Mouse (Mus musculus): ENCODE results near the gene Cckar. TPM values are rescaled to one million over a fixed set of nuclear protein-coding genes. Genes with fewer than 3 reads are reported as not detected.

Cckar gene
- total RNA-seq (2012; rRNA removed) = not detected in 2 replicates
- total RNA-seq (2014; rRNA removed) = not detected in 2 replicates
- not detected in 2 replicates for polyA plus RNA-seq (2012; ENCODE audit: insufficient read length, low read depth)

GRCm38 (mm10) chr5:53707235-53708177, at the start of gene Cckar:
TSS of gene Cckar (minus strand) at chr5:53707705.
- H3K36me3 ChIP-seq (replicated peaks in 1 of 2; ENCODE audit: control insufficient read depth in 1 of 2, insufficient read depth in 1 of 2, low read length in 1 of 2) = no peaks in the 10 kb centered on the region
- in situ Hi-C loops (cut with MboI; ENCODE audit: low pct_ligation_motif_present, low pct_unique_long_range_greater_than_20kb, low sequenced_read_pairs) = no loop called here
- no peak within 1 kb of the TSS; the same call in 1 of the 2 replicates for H3K4me2 ChIP-seq (ENCODE audit: insufficient read depth, low read depth, poor library complexity, severe bottlenecking)
- no peaks in the 10 kb centered on the region for H3K79me2 ChIP-seq (replicated peaks; ENCODE audit: control insufficient read depth, extremely low read depth, insufficient read depth, poor library complexity, severe bottlenecking)
- H3K9ac ChIP-seq (ENCODE audit: insufficient read depth, low read depth) = no peak within 1 kb of the TSS
- H3K27ac ChIP-seq (ENCODE audit: insufficient read depth, low read depth) = no peak within 1 kb of the TSS
- DNase-seq (ENCODE audit: extremely low read depth) = no peak
- peaks cover 6 to 12% of the 10 kb centered on the region in 2 experiments for H3K4me1 ChIP-seq (ENCODE audit: control insufficient read depth in 1 of 2, insufficient read depth in 2 of 2)
- H3K4me3 ChIP-seq (replicated peaks in 1 of 3; ENCODE audit: low read depth in 2 of 3, low read length in 2 of 3, poor library complexity in 1 of 3) = no peak within 1 kb of the TSS
- dilution Hi-C loops (cut with MboI; ENCODE audit: extremely low pct_ligation_motif_present, extremely low pct_unique_long_range_greater_than_20kb, low sequenced_read_pairs) = no loop called here
- TF ChIP-seq CTCF (conservative IDR thresholded peaks at IDR 0.05 in 1 of 2, IDR thresholded peaks at IDR 0.05 in 1 of 2; ENCODE audit: low read depth in 2 of 2, low read length in 2 of 2) (no peak), SMC3 (IDR thresholded peaks at IDR 0.05; ENCODE audit: low read depth, low read length) (no peak), CHD1 (IDR thresholded peaks at IDR 0.05; ENCODE audit: low read depth, low read length) (no peak), RCOR1 (conservative IDR thresholded peaks at IDR 0.05; ENCODE audit: low read depth, low read length) (no peak), MAFK (IDR thresholded peaks at IDR 0.05; ENCODE audit: insufficient replicate concordance, low read length) (no peak), MXI1 (IDR thresholded peaks at IDR 0.05; ENCODE audit: low read depth, low read length) (no peak), ETS1 (conservative IDR thresholded peaks at IDR 0.05; ENCODE audit: low read depth, low read length) (no peak)
- no peaks in the 10 kb centered on the region for H3K27me3 ChIP-seq (replicated peaks)
- H3K9me3 ChIP-seq (replicated peaks; ENCODE audit: low read length) = no peaks in the 10 kb centered on the region

GRCm38 (mm10) chr5:53744061-53744460, 36.6 kb upstream of the Cckar start:
- H3K36me3 ChIP-seq (replicated peaks in 1 of 2; ENCODE audit: control insufficient read depth in 1 of 2, insufficient read depth in 1 of 2, low read length in 1 of 2) = no peaks in the 10 kb centered on the region
- no peak for DNase-seq (ENCODE audit: extremely low read depth)
- H3K27ac ChIP-seq (ENCODE audit: insufficient read depth, low read depth) = no peak overlapping the region
- no peaks in the 10 kb centered on the region for H3K79me2 ChIP-seq (replicated peaks; ENCODE audit: control insufficient read depth, extremely low read depth, insufficient read depth, poor library complexity, severe bottlenecking)
- H3K9ac ChIP-seq (ENCODE audit: insufficient read depth, low read depth) = no peak overlapping the region
- no peaks in the 10 kb centered on the region for H3K9me3 ChIP-seq (replicated peaks; ENCODE audit: low read length)
- no peak overlapping the region for H3K4me3 ChIP-seq (replicated peaks in 1 of 3; ENCODE audit: low read depth in 2 of 3, low read length in 2 of 3, poor library complexity in 1 of 3)
- no peaks in the 10 kb centered on the region for H3K4me1 ChIP-seq (ENCODE audit: control insufficient read depth in 1 of 2, insufficient read depth in 2 of 2)
- dilution Hi-C loops (cut with MboI; ENCODE audit: extremely low pct_ligation_motif_present, extremely low pct_unique_long_range_greater_than_20kb, low sequenced_read_pairs) (no loop called here), in situ Hi-C loops (cut with MboI; ENCODE audit: low pct_ligation_motif_present, low pct_unique_long_range_greater_than_20kb, low sequenced_read_pairs) (no loop called here)
- TF ChIP-seq USF1 (IDR thresholded peaks at IDR 0.05; ENCODE audit: low read depth, low read length) = no peak
- TF ChIP-seq MYC (IDR thresholded peaks at IDR 0.05; ENCODE audit: low read depth, low read length) = no peak
- no peak overlapping the region for H3K4me2 ChIP-seq (ENCODE audit: insufficient read depth, low read depth, poor library complexity, severe bottlenecking)
- no peaks in the 10 kb centered on the region for H3K27me3 ChIP-seq (replicated peaks)

- no peak for TF ChIP-seq SIN3A (IDR thresholded peaks at IDR 0.05; ENCODE audit: low read length)
- TF ChIP-seq MAFK (IDR thresholded peaks at IDR 0.05; ENCODE audit: insufficient replicate concordance, low read length) = no peak
- no peak for TF ChIP-seq ZC3H11A (IDR thresholded peaks at IDR 0.05; ENCODE audit: low read depth, low read length)
- TF ChIP-seq USF1 (IDR thresholded peaks at IDR 0.05; ENCODE audit: low read depth, low read length) = no peak
- no peak for TF ChIP-seq RCOR1 (conservative IDR thresholded peaks at IDR 0.05; ENCODE audit: low read depth, low read length)
- TF ChIP-seq ZKSCAN1 (IDR thresholded peaks at IDR 0.05; ENCODE audit: borderline replicate concordance, low read depth, low read length) = no peak
- TF ChIP-seq USF2 (conservative IDR thresholded peaks at IDR 0.05; ENCODE audit: low read depth, low read length) = no peak
- no peak for TF ChIP-seq CHD1 (IDR thresholded peaks at IDR 0.05; ENCODE audit: low read depth, low read length)
- no peak for TF ChIP-seq JUND (conservative IDR thresholded peaks at IDR 0.05; ENCODE audit: low read depth, low read length)
- TF ChIP-seq SMC3 (IDR thresholded peaks at IDR 0.05; ENCODE audit: low read depth, low read length) = no peak
- no peak for TF ChIP-seq KAT2A (IDR thresholded peaks at IDR 0.05; ENCODE audit: insufficient replicate concordance, low read length)
- no peak overlapping the region for H3K27ac ChIP-seq (ENCODE audit: insufficient read depth, low read depth)
- H3K4me2 ChIP-seq (ENCODE audit: insufficient read depth, low read depth, poor library complexity, severe bottlenecking) = no peak overlapping the region
- H3K36me3 ChIP-seq (replicated peaks in 1 of 2; ENCODE audit: control insufficient read depth in 1 of 2, insufficient read depth in 1 of 2, low read length in 1 of 2) = no peaks in the 10 kb centered on the region
- H3K79me2 ChIP-seq (replicated peaks; ENCODE audit: control insufficient read depth, extremely low read depth, insufficient read depth, poor library complexity, severe bottlenecking) = no peaks in the 10 kb centered on the region
- H3K4me3 ChIP-seq (replicated peaks in 1 of 3; ENCODE audit: low read depth in 2 of 3, low read length in 2 of 3, poor library complexity in 1 of 3) = no peak overlapping the region
- DNase-seq (ENCODE audit: extremely low read depth) = no peak
- dilution Hi-C loops (cut with MboI; ENCODE audit: extremely low pct_ligation_motif_present, extremely low pct_unique_long_range_greater_than_20kb, low sequenced_read_pairs) = no loop called here
- H3K9me3 ChIP-seq (replicated peaks; ENCODE audit: low read length) = no peaks in the 10 kb centered on the region
- no peaks in the 10 kb centered on the region for H3K4me1 ChIP-seq (ENCODE audit: control insufficient read depth in 1 of 2, insufficient read depth in 2 of 2)
- H3K27me3 ChIP-seq (replicated peaks) = no peaks in the 10 kb centered on the region
- H3K9ac ChIP-seq (ENCODE audit: insufficient read depth, low read depth) = no peak overlapping the region
- in situ Hi-C loops (cut with MboI; ENCODE audit: low pct_ligation_motif_present, low pct_unique_long_range_greater_than_20kb, low sequenced_read_pairs) = no loop called here
Observed at GRCm38 (mm10) chr5:53732933-53733332, 25.4 kb upstream of the Cckar start.
